Mouse (Mus musculus) megakaryocyte-erythroid progenitor cell, adult 5-6 weeks (primary cell): ENCODE measurements around the gene Aldh9a1. TPM values are rescaled to one million over a fixed set of nuclear protein-coding genes. Genes with fewer than 3 reads are reported as not detected.
A peak's percentile ranks its signal among the peaks of the same experiment; 100 is the strongest.

Experiments
- ATAC-seq: replicated peaks from 2 replicates; pipeline ENCODE4 v1.8.0; 2016; ENCODE audit warnings: mild to moderate bottlenecking, inconsistent platforms; ENCODE audit not compliant: severe bottlenecking, poor library complexity, low FRiP score, low TSS enrichment
- total RNA-seq, 2 experiments: library from RNA; stranded (forward) in 1 of 2; stranded (reverse) in 1 of 2; fragments of 200-1000, 215-1000 nt in 1 of 2; fragments of >200 nt in 1 of 2; fragmentation: Nextera tagmentation in 1 of 2; gene quantifications; 2 replicates each; pipeline ENCODE4 v1.2.3; 2014 to 2017

The Aldh9a1 gene
- total RNA-seq (2014; fragmentation: Nextera tagmentation) (43.2 and 49.4 TPM in 2 replicates), total RNA-seq (2017) (29.1 and 42.8 TPM in 2 replicates)

DNA sequence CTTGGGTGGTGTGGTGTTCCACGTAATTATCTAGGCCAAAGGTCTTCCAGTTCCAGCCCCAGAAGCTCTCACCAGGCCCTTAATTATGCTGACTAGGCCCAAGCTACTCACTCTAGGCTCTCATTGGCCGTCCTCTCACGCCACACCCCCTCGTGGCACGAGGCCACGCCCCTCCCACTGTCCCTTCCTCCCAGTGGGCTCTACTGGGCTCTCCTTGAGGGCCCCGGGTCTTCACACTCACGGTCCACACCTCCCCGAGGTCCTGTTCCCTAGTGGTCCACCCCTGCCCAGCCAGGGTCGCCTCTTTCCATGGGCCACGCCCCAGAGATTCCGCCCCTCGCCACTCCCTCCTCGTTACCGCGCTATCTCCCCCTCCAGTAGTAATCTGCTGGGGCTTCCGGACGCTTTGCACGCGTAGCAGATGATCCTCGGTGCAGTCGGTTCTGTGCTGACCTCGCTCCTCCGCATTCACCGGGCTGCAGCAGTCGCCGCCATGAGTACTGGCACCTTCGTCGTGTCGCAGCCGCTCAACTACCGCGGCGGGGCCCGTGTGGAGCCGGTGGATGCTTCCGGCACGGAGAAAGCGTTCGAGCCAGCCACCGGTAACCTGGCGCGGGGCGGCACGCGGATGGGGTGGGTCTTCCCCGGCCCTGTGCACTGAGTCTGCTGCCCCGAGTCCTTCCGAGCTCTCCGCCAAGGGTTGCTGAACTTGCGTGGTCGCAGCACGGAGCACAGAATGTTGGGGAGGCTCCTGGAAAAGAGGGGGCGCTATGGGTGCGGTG, at the start of gene Aldh9a1:
Gene Aldh9a1, plus strand, starts transcription at position 177 of the 782 bp plus-strand sequence.
- peak; percentile 97 for ATAC-seq

DNA sequence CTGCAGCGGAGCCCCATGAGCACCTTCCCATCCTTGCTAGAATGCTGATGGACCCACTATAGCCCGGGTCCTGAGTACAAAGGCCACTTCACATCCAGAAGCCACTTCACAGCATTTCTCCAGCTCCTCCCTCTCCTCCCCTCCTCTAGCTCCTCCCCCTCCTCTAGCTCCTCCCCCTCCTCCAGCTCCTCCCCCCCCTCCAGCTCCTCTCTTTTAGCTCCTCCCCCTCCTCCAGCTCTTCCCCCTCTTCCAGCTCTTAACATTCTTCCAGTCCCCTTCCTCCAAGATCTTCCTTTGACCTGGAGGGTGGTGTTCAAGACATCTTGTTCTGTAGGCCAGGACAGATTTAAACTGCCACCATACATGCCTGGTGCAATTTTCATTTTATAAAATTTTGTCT, 49.7 kb upstream of the Aldh9a1 start:
- ATAC-seq = 0 out of 2 replicates have a peak, but pooled peaks have one; percentile 47

- no peak; the same call in 1 of the 2 replicates for ATAC-seq
Observed at GRCm38 (mm10) chr1:167305501-167306137, 44.2 kb upstream of the Aldh9a1 start.

- peak; percentile 71 for ATAC-seq
Observed at GRCm38 (mm10) chr1:167306451-167307240, 43.1 kb upstream of the Aldh9a1 start.

GRCm38 (mm10) chr1:167307674-167308073, 42.1 kb upstream of the Aldh9a1 start:
- no peak for ATAC-seq

DNA sequence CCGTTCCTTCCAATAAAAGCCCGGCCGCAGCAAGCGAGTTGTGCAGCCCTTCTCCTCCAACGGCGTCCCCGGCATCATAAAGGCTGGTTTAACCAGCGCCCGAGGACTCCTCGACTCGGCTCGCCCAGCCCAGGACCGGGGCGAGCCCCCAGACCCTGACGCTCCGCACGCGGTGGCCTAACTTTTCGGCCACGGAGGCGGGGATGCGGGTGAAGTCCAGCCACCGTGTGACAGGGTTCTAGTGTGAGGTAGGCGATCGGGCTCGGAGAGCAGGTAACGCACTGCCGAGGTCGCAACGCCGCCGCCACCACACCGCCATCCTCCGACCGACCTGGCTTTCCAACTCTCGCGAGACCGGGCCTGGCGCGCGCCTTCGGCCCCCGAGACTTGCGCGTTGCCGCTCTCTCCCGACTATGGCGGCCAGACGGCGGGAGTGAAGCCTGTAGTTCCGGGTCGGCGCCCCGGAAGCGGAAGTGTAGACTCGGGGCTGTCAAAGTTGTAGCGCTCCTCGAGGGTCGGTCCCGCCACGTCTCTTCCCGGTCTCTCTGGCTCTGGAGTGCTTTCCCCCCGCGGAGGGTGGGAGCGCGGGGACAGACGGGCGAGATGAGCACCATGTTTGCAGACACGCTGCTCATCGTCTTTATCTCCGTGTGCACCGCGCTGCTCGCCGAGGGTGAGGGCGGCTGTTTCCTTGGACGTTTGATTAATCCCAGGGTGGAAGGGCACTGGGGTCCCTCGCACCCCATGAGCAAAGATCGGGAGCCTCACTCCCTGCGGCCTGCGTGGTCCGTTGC, 41.3 kb upstream of the Aldh9a1 start, which contains the start of gene Tmco1:
Gene Tmco1, plus strand, starts transcription at position 118 of the 794 bp plus-strand sequence.
- peak; percentile 92 for ATAC-seq

- no peak for ATAC-seq
Observed at GRCm38 (mm10) chr1:167312367-167312766, 37.4 kb upstream of the Aldh9a1 start.

- ATAC-seq = no peak
Observed at GRCm38 (mm10) chr1:167313220-167313619, 36.6 kb upstream of the Aldh9a1 start.

DNA sequence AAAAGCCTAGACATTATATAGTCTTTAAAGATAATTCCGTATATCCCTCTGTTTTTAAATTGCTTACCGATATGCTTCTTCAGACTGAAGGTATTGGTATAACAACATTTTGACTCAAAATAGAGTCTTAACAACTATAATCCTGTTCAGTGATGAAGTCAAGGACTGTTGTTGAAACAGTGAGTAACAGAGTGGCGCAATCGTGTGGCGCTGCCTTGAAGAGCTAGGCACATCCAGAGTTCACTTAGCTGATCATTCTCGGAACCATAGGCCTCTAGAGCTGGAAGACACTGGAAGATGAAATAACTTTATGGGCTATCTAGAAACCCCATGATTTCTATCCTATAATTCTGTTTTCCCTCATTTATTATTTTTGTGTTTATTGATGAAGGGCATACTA, 28.1 kb upstream of the Aldh9a1 start:
- no peak for ATAC-seq

GRCm38 (mm10) chr1:167328776-167329175, 21.0 kb upstream of the Aldh9a1 start:
- ATAC-seq = no peak

- ATAC-seq = no peak
Observed at GRCm38 (mm10) chr1:167331106-167331505, 18.7 kb upstream of the Aldh9a1 start.

DNA sequence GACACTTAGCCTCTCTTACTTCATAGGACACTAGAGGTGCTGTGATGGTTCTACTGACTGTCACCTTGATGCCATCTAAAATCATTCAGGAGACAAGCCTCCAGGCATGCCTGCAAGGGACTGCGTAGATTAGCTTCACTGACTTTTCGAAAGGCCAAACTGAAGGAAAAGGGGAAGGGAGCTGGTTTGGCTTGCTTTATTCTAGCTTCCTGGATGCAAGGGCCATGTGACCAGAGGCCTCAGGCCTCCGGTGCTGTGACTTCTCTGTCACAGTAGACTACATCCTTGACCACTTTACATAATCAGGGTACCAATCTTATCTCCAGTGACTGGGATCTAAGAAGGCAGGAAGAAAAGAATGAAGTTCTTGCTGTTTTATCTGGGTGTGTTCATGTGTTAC, 13.4 kb upstream of the Aldh9a1 start:
- ATAC-seq = no peak

- peak; percentile 88 for ATAC-seq
Observed at GRCm38 (mm10) chr1:167337463-167338095, 12.2 kb upstream of the Aldh9a1 start.

DNA sequence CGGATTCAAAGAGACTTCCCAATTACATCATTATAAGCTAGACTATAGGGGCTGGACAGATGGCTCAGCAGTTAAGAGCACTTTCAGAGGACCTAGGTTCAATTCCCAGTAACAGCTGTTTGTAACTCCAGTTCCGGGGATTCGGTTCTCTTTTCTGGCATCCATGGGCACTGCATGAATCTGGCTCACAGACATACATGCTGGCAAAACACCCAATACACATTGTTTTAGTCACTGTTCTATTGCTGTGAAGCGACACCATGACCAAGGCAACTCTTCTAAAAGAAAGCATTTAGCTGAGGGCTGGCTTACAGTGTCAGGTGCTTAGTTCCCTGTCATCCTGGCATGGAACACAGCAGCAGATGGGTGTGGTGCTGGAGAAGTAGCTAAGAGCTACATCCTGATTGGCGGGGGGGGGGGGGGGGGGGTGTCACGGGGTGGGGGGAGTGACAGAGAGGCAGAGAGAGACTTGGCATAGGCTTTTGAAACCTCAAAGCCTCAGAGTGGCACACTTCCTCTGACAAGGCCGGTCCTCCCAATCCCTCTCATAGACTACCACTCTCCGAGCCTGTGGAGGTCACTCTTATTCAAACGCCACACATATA, 10.5 kb upstream of the Aldh9a1 start:
- peak; percentile 22; the same call in 1 of the 2 replicates for ATAC-seq

DNA sequence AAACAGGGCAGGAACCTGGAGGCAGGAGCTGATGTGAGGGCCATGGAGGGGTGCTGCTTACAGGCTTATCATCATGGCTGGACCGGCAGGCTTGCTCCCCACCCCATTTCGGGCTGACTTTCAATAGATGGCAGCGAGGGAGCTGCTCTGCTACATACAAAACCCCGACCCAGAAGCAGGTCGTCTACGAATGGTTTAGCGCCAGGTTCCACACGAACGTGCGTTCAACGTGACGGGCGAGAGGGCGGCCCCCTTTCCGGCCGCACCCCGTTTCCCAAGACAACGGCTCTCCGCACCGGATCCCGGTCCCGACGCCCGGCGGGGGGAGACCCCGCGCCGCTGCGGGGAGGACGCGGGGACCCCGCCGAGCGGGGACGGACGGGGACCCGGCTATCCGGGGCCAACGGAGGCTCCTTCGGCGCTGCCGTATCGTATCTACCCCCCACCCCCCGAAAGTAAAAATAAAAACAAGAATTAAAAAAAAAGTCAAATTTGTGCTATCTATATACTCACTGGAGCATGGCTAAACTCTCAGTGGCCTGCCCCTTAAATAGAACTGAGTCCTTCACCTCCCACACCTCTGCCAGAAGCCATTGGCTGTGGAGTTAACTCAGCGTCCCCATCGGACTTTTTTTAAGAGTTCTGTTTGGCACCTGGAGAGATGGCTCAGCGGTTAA, 9.5 kb upstream of the Aldh9a1 start:
- ATAC-seq = 0 out of 2 replicates have a peak, but pooled peaks have one; percentile 42

DNA sequence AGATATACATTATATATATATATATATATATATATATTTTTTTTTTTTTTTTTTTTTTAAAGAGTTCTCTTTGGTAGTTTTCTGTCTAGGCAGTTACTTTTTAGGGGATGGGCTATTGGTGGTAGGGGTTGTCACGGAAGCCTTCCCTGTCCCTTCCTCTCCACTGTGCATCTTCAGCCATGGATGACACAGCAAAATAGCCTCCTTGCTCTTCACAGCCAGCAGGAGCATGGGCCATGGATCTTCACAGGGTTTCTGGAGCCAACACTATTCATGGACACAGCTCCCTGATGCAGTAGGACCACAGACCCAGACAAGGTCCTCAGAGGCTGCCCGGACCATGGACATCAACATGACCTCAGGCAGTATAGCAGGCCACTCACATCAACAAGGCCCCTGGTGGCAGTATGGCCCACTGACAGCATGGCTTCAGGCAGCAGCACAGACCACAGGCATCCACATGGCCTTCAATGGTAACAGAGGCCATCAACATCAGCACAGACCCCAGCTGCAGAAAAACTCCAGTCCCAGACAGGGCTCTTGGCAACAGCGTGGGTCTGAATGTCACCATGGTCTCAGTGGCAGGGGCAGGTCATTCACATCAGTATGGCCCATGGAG, 8.8 kb upstream of the Aldh9a1 start:
- peak; percentile 48; the same call in 1 of the 2 replicates for ATAC-seq

- no peak for ATAC-seq
Observed at GRCm38 (mm10) chr1:167342831-167343230, 7.0 kb upstream of the Aldh9a1 start.
